Mouse (Mus musculus) bone marrow macrophage, adult 2 months (primary cell): ENCODE data around the gene Apbb2.

Source experiments
- CTCF ChIP-seq: IDR thresholded peaks from 2 replicates; pipeline ENCODE4 v1.5.1; 2012; ENCODE audit warnings: low read depth, mild to moderate bottlenecking, low read length, moderate library complexity
- POLR2A ChIP-seq: IDR thresholded peaks from 2 replicates; pipeline ENCODE4 v1.6.1; 2012; ENCODE audit warnings: mild to moderate bottlenecking, low read depth, low read length, borderline replicate concordance

- TF ChIP-seq CTCF (no peak), POLR2A (no peak)
These were observed 47.9 kb downstream of the Apbb2 start for GRCm38 (mm10) chr5:66570709-66571108.
